Mouse (Mus musculus): Measurements from ENCODE around the gene Ndufb7.
A peak's percentile ranks its signal among the peaks of the same experiment; 100 is the strongest.
"Not testable (repeated sequence)": the region's sequence is repeated elsewhere in the genome, so short reads cannot be mapped to it uniquely, and the experiment has no call there.

Ndufb7 gene

DNA sequence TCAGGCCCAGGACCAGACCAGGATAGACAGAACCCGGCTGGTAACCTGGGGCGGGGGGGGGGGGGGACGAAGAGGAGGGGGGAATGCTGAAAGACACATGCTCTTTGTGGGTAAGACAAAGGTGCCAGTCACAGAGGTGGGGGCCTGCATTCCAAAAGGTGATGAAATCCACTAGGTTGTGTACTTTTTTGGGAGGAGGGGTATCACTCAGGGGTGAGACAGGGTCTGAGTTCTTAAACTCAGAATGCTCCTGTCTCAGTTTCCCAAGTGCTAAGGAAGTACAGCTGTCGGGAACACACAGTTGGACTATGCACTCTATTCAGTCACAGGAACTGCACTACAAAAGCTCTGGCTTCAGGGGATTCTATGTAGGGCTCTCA lies 10.0 kb downstream of the Ndufb7 start:
- DNase-seq: no peak

DNA sequence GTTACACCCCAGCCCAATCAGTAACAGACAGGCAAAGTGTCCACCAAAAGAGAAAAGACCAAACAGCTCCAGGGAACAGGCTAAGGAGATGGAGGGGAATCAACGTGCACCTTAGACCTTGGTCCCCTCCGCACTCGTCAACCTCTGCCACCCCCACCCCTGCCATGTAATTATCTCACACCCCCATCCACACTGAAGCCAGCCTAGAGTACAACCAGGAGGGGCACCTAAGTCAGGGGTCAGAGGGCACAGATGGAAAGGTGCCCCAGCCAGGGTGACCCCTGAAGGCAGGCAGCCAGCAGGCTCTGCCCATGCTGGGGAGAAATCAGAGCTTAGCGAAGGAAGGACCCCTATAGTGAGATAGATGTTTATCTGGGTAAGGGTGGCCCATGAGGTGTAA lies 10.4 kb downstream of the Ndufb7 start:
- DNase-seq: no peak

DNA sequence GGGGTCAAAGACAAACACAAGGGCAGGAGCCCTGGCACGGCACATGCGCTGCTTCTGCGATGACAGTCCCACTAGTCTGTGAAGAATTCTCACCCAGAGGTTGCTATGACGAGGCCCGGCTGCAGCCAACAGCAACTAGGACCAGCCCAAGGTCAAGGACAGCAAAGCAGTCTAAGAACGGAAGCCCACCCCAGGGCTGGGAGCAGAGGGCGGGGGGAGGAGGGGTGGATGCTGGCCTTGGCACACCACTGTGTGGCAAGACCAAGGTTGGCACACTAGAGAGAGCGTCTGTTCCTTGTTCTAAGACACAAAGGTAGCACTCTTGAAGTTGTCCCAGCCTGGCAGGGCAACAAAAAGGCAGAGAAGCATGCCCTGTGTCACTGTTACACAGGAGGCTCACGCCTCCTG lies 10.9 kb downstream of the Ndufb7 start:
- no peak for DNase-seq

GRCm38 (mm10) chr8:83578131-83579055 lies 11.9 kb downstream of the Ndufb7 start:
- no peak for DNase-seq

DNA sequence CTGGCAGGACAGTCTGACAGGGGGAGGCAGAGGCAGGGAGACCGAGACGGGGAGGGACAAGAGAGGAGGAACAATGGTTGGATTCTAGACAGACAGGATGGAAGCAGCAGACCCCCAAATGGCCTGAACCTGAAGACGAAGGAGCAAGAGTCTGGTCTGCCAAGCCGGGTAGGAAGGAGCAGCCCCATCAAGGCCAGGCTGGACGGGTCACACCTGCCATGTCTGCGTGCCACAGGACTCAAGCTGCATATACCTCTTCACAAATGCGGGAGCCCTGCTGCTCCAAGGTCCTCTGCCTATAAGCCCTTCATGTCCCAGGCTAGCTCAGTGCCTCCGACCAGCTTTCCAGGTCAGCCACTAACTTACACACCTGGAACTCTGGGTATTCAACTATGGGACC lies 13.2 kb downstream of the Ndufb7 start:
- DNase-seq: no peak

DNA sequence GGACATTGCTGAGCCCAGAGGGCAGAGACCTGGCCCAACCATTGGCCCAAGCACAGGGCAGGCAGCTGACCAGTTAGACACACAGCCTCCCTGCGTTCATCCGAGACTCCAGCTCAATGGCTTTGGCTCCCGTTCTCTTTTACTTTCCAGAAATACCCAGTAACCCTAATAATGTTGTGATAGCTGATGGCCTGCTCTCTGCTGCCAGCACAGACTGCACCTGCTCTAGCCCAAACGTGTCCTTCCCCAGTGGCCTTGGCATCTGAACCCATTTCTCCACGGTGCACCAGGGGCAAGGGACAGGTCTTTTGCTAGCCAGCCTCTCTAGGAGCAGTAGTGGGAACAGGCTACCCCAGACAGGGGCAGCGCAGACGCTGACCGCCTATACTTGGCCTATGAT lies 14.4 kb downstream of the Ndufb7 start:
- DNase-seq: no peak

GRCm38 (mm10) chr8:83582226-83582625 lies 15.8 kb downstream of the Ndufb7 start:
- DNase-seq: no peak

DNA sequence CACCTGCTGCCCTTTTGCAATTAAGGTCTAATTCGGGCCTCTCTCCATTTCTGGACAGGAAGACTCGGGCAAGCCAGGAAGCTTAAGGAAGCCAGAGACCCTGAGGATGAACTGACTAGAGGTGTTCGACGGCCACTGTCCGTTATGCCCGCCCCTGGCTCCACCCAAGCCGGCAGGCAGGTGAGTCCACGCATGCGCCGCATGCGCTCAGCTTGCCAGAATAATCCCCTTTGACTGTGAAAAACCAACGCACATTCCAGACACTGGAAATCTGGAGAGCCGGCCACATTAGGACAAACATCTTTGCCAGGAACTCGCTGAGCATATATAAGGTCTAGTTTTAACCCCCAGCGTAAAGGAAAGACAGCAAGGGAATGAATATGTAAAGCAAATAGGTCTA lies 16.8 kb downstream of the Ndufb7 start:
- no peak for DNase-seq

- no peak for DNase-seq
Measured at GRCm38 (mm10) chr8:83584771-83585170, 18.3 kb downstream of the Ndufb7 start.

GRCm38 (mm10) chr8:83585333-83585732 lies 18.9 kb downstream of the Ndufb7 start:
- DNase-seq: no peak

DNA sequence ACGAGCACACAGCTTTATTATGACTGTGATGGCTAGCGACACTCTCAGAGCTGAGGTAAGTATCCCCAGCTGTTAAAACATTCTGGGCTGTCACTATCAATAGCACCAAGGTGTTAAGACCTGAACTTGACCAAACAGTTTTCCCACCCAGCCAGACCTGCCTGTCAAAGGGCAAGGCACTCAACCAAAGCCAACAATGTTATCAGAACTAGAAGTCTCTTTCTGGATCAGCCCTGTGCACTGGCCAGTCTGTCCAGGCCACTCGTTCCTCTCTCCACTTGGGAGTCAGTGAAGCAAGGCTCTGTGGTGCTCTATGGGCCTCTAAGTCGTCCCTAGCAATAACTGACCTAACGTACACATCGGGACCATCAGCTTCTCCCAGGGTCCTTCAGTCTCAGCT lies 21.2 kb downstream of the Ndufb7 start:
- no peak for DNase-seq

GRCm38 (mm10) chr8:83588886-83589285 lies 22.4 kb downstream of the Ndufb7 start:
- no peak for DNase-seq

GRCm38 (mm10) chr8:83590488-83591023 lies 24.1 kb downstream of the Ndufb7 start:
- no peak for DNase-seq

GRCm38 (mm10) chr8:83592682-83593081 lies 26.2 kb downstream of the Ndufb7 start:
- no peak for DNase-seq

- DNase-seq: no peak
Measured at GRCm38 (mm10) chr8:83593325-83594166, 27.1 kb downstream of the Ndufb7 start.

- DNase-seq: peak; percentile 92 to 94
Measured at GRCm38 (mm10) chr8:83594167-83595049, 27.9 kb downstream of the Ndufb7 start.

GRCm38 (mm10) chr8:83595050-83595345 lies 28.5 kb downstream of the Ndufb7 start:
- DNase-seq: not testable (repeated sequence)

- no peak for DNase-seq
Measured at GRCm38 (mm10) chr8:83596369-83596768, 29.9 kb downstream of the Ndufb7 start.

DNA sequence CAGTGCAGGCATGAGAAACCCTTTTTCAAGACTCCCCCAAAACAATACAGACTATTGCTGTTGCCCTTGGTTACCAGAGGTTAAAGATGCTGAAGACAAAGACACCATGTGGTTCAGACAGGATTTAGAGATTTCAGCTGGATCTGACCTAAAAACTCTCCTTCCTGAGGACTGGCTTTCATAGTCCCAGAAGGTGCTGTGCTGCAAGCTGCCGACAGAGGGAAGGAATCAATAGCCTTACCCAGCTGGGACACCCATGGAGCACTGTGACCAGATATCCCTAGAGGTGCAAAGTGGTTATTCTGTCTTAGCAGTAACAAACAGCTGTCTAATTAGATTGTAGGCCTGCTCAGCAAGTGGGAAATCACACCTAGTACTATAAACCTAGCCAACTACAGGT lies 31.7 kb downstream of the Ndufb7 start:
- DNase-seq: no peak

DNA sequence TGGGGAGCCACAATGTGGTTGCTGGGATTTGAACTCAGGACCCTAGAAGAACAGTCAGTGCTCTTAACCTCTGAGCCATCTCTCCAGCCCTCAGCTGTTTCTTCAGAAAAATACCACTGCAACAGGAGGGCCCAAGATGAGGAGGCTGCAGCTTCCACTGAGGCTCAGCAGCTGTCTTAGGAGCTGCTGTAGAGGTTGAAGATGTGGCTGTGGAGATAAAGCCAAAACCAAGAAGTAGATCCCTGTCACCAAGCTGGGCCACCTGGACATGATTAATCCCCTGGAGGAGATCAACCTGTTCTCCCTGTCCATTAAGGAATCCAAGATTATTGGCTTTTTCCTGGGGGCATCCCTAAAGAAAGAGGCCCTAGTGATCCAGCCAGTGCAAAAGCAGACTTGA lies 33.3 kb downstream of the Ndufb7 start:
- DNase-seq: no peak

DNA sequence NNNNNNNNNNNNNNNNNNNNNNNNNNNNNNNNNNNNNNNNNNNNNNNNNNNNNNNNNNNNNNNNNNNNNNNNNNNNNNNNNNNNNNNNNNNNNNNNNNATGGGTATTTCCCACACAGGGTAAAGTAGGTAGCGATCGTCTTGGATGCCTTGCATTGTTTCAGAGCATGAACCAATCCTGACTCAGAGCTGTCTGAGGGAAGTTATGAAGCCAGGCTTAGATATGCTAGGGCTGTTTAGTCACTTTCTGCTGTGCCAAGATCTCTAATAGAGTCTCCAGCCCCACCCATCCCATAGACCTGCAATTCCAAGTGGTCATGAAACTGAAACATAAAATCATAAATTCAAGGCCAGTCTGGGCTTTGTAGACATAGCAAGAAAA lies 36.2 kb downstream of the Ndufb7 start:
- DNase-seq: no peak

DNA sequence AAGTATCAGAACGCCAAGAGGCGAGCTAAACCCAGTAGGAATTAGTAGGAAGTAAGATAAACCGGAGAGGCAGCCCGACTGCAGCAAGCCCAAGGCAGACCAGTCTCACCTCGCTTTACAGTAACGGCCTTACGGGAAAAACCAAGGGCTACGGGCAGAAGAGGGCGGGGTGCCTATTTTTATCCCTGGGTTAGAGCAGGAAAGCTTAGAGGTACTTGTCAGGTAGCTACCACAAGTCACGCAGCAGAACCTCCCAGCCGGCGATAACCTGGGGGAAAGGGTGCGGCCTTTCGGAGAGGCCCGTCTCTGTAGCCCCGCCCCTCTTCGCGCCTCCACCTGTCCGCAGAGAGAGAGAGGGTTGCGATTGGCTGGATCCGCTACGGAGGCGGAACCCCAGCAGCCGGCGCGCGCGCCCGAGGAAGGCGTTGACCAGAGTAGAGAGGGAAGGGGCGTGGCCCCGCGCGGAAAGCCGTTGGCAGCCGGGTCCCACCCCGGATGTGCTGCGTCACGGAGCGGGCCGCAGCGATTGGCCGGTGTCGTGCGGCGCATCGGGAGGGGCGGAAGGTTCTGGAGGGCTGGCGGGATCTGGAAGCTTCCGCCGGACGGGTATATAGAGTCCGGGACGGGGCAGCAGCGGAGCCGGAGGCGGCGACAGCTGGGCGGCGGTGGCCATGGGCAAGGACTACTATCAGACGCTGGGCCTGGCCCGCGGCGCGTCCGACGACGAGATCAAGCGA lies 41.4 kb downstream of the Ndufb7 start, which contains the start of the genes Tecr and Dnajb1:
TSS of gene Tecr (minus strand) at position 311 of the 737 bp plus-strand sequence.
TSS of gene Dnajb1 (plus strand) at position 533 of the 737 bp plus-strand sequence.
- peak; percentile 99 to 100 for DNase-seq

All from spleen, adult 18-20 months (tissue).